Mouse (Mus musculus) liver, embryonic 11.5 days (tissue): Measurements from ENCODE around the gene Tas2r114. TPM values are rescaled to one million over a fixed set of nuclear protein-coding genes. Genes with fewer than 3 reads are reported as not detected.

Source experiments
- ATAC-seq: fragments of 200-750 bp; cut with Nextera tagmentation; replicated peaks from 2 replicates; pipeline ENCODE4 v1.8.0; 2017; ENCODE audit warnings: moderate number of reproducible peaks, mild to moderate bottlenecking, moderate TSS enrichment, moderate library complexity; ENCODE audit not compliant: low FRiP score
- DNase-seq: peaks from one replicate; pipeline ENCODE4 v3.0.0-alpha.2; 2017; ENCODE audit warnings: low spot score
- H3K27ac ChIP-seq: fragments of 300-500 bp; sonication (generic); 2 replicates; pipeline ENCODE4 v1.5.1; 2014; ENCODE audit warnings: mild to moderate bottlenecking, low read depth, low read length, control low read depth
- H3K27me3 ChIP-seq: fragments of 300-500 bp; sonication (generic); replicated peaks from 2 replicates; pipeline ENCODE4 v1.6.1; 2014; ENCODE audit warnings: low read length, mixed read lengths; ENCODE audit not compliant: control insufficient read depth, insufficient read depth
- H3K36me3 ChIP-seq: fragments of 300-500 bp; sonication (generic); 2 replicates; pipeline ENCODE4 v1.6.1; 2014; ENCODE audit warnings: mild to moderate bottlenecking, low read length, moderate library complexity, mixed read lengths; ENCODE audit not compliant: control insufficient read depth, insufficient read depth
- H3K4me1 ChIP-seq: fragments of 300-500 bp; sonication (generic); replicated peaks from 2 replicates; pipeline ENCODE4 v1.6.1; 2014; ENCODE audit warnings: low read length, mixed read lengths; ENCODE audit not compliant: control insufficient read depth, insufficient read depth
- H3K4me2 ChIP-seq: fragments of 300-500 bp; sonication (generic); 2 replicates; pipeline ENCODE4 v1.6.1; 2014; ENCODE audit warnings: mild to moderate bottlenecking, control low read depth, moderate library complexity
- H3K4me3 ChIP-seq: fragments of 300-500 bp; sonication (generic); 2 replicates; pipeline ENCODE4 v1.5.1; 2014; ENCODE audit warnings: low read depth, low read length, control low read depth
- H3K9ac ChIP-seq: fragments of 300-500 bp; sonication (generic); 2 replicates; pipeline ENCODE4 v1.6.1; 2014; ENCODE audit warnings: low read depth, low read length, control low read depth
- H3K9me3 ChIP-seq: fragments of 300-500 bp; sonication (generic); 2 replicates; pipeline ENCODE4 v1.6.1; 2016; ENCODE audit warnings: low read length, inconsistent platforms, mixed read lengths; ENCODE audit not compliant: control insufficient read depth
- WGBS: fragments of 180-500 bp; shearing (Covaris S2); extraction: QIAGEN DNeasy Blood & Tissue Kit; methylation state at CpG from one replicate; pipeline ENCODE4 v1.1.7; 2014; 5-methylcytosine and 5-hydroxymethylcytosine counted together
- polyA plus RNA-seq: library from polyadenylated mRNA; unstranded; fragments of >200 nt; fragmentation: Nextera tagmentation; extraction: Ambion mirVana; gene quantifications from 2 replicates; pipeline ENCODE4 v1.2.1, GENCODE M21; 2014

Tas2r114 gene
- polyA plus RNA-seq, result not detected in 2 replicates

- no peaks in the 10 kb centered on the region for H3K27me3 ChIP-seq
- H3K4me3 ChIP-seq, result no peak within 1 kb of the TSS
- H3K9ac ChIP-seq, result no peak within 1 kb of the TSS
- H3K4me2 ChIP-seq, result no peak within 1 kb of the TSS
- H3K27ac ChIP-seq, result no peak within 1 kb of the TSS
- ATAC-seq (no peak), DNase-seq (no peak)
- no peaks in the 10 kb centered on the region for H3K36me3 ChIP-seq
- no peaks in the 10 kb centered on the region for H3K4me1 ChIP-seq
- H3K9me3 ChIP-seq, result no peaks in the 10 kb centered on the region
Measured at GRCm38 (mm10) chr6:131689963-131690362, at the start of gene Tas2r114. Tas2r114 (minus strand) TSS chr6:131690063.

GRCm38 (mm10) chr6:131712803-131713202, 22.9 kb upstream of the Tas2r114 start:
- ATAC-seq (no peak), DNase-seq (no peak)
- Histone ChIP-seq H3K27me3 (no peaks in the 10 kb centered on the region), H3K9me3 (no peaks in the 10 kb centered on the region; the same call in 1 of the 2 replicates), H3K36me3 (no peaks in the 10 kb centered on the region), H3K4me3 (no peak overlapping the region), H3K4me1 (no peaks in the 10 kb centered on the region), H3K9ac (no peak overlapping the region), H3K4me2 (no peak overlapping the region), H3K27ac (no peak overlapping the region)
- WGBS, result 39% methylated on average over 7 of the region's 7 CpGs

DNA sequence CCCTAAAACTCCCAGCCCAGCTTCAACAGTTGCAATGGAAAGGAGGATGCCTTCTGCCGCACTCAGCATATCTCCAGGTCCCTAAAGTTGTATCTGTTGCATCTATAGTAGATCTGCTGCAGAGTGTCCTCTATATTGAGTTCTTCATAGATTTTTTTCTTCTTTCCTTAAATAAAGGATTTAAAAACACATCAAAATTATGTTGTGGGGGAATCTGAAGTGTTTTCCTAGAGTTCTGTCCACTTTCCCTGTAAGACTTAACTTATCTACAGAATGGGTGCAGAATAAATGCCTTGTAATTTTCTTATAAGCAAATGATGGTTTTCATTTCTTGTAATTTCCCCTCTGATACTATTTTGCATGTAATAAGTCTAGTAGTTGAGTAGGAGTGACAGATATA, 2.5 kb downstream of the Tas2r114 start, which contains the start of gene Tas2r105:
Gene Tas2r105 (minus strand): TSS at position 101 of the 400 bp plus-strand sequence.
- 0 out of 2 replicates have a peak, but pooled peaks cover 2% of the 10 kb centered on the region for H3K9me3 ChIP-seq
- WGBS, result 59% methylated on average over 1 of the region's 1 CpGs
- ATAC-seq (no peak), DNase-seq (no peak)
- no peaks in the 10 kb centered on the region for H3K4me1 ChIP-seq
- no peaks in the 10 kb centered on the region for H3K36me3 ChIP-seq
- H3K27ac ChIP-seq, result no peak within 1 kb of the TSS
- H3K9ac ChIP-seq, result no peak within 1 kb of the TSS
- H3K27me3 ChIP-seq, result no peaks in the 10 kb centered on the region
- no peak within 1 kb of the TSS for H3K4me2 ChIP-seq
- H3K4me3 ChIP-seq, result no peak within 1 kb of the TSS

DNA sequence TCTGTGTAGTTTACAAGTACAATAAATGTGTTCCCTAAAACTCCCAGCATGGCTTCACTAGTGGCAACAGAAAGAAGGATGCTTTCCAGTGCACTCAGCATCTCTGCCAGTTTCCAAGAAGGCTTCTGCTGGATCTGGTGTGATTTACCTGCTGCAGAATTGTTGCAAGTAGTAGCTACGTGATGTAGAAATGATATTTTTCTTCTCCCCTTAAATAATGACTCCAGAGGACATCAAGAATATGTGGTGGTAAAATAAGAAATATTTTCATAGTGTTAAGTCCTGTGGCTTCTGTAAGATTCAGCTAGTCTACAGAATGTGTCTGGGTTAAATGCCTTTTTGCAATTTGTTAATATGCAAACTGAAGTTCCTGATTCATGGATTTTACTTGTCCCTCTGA, 4.2 kb downstream of the Tas2r114 start, which contains the start of gene Tas2r104:
Gene Tas2r104 (minus strand): TSS at position 101 of the 400 bp plus-strand sequence.
- no peak for ATAC-seq
- no peak within 1 kb of the TSS for H3K4me3 ChIP-seq

DNA sequence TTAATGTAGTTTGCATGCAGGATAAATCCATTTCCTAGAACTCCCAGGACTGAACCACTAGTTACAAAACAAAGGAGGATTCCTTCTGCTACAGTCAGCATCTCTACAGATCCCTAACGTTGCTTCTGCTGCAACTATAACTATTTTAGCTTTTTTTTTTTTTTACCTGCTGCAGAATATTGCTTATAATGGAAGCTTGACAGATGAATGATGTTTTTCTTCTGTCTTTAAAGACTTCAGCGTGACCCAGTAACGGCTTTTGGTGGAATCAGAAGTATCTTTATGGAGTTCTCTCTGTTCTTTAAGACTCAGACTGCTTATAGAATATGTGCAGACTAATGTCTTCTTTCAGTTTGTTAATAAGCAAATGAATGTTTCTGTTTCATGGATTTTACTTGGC, 11.1 kb downstream of the Tas2r114 start, which contains the start of gene Tas2r106:
Gene Tas2r106 (minus strand): TSS at position 101 of the 400 bp plus-strand sequence.
- H3K4me2 ChIP-seq, result no peak within 1 kb of the TSS
- no peaks in the 10 kb centered on the region for H3K36me3 ChIP-seq
- no peak within 1 kb of the TSS for H3K9ac ChIP-seq
- H3K27ac ChIP-seq, result no peak within 1 kb of the TSS
- WGBS, result 74% methylated on average over 3 of the region's 3 CpGs
- DNase-seq, result no peak
- no peaks in the 10 kb centered on the region for H3K4me1 ChIP-seq
- no peaks in the 10 kb centered on the region for H3K9me3 ChIP-seq
- H3K27me3 ChIP-seq, result no peaks in the 10 kb centered on the region
- no peak for ATAC-seq
- no peak within 1 kb of the TSS for H3K4me3 ChIP-seq

More for the DNA sequence above, 4.2 kb downstream of the Tas2r114 start, which contains the start of gene Tas2r104:
- H3K9me3 ChIP-seq, result 0 out of 2 replicates have a peak, but pooled peaks cover 2% of the 10 kb centered on the region
- DNase-seq, result no peak
- no peak within 1 kb of the TSS for H3K9ac ChIP-seq
- no peak within 1 kb of the TSS for H3K4me2 ChIP-seq
- 73% methylated on average over 1 of the region's 1 CpGs for WGBS
- H3K27ac ChIP-seq, result no peak within 1 kb of the TSS
- H3K27me3 ChIP-seq, result no peaks in the 10 kb centered on the region
- H3K36me3 ChIP-seq, result no peaks in the 10 kb centered on the region
- no peaks in the 10 kb centered on the region for H3K4me1 ChIP-seq

- H3K9ac ChIP-seq, result no peak within 1 kb of the TSS
- no peak within 1 kb of the TSS for H3K4me2 ChIP-seq
- no peaks in the 10 kb centered on the region for H3K9me3 ChIP-seq
- ATAC-seq (no peak), DNase-seq (no peak)
- H3K36me3 ChIP-seq, result no peaks in the 10 kb centered on the region
- H3K4me3 ChIP-seq, result no peak within 1 kb of the TSS
- H3K27me3 ChIP-seq, result no peaks in the 10 kb centered on the region
- no peak within 1 kb of the TSS for H3K27ac ChIP-seq
- no peaks in the 10 kb centered on the region for H3K4me1 ChIP-seq
Measured at GRCm38 (mm10) chr6:131660049-131660448, 29.8 kb downstream of the Tas2r114 start, which contains the start of gene Tas2r107. Tas2r107 (minus strand) TSS chr6:131660149.

Other genes with a start within 250 kb of the Tas2r114 start
- gene 5430401F13Rik, start 203.7 kb downstream of the Tas2r114 start, polyA plus RNA-seq, result not detected in 2 replicates
- not detected in 2 replicates for gene Gm6619, start 203.7 kb downstream of the Tas2r114 start, polyA plus RNA-seq
- gene Tas2r130, start 59.2 kb downstream of the Tas2r114 start, polyA plus RNA-seq, result not detected in 2 replicates
- not detected in 2 replicates for gene Tas2r107, start 29.9 kb downstream of the Tas2r114 start, polyA plus RNA-seq
- gene Tas2r106, start 11.2 kb downstream of the Tas2r114 start, polyA plus RNA-seq, result not detected in 2 replicates
- gene Tas2r104, start 4.3 kb downstream of the Tas2r114 start, polyA plus RNA-seq, result not detected in 2 replicates
- not detected in 2 replicates for gene Tas2r105, start 2.6 kb downstream of the Tas2r114 start, polyA plus RNA-seq